Mouse (Mus musculus) midbrain, embryonic 11.5 days (tissue): ENCODE measurements around the gene Cfap97d1. TPM values are rescaled to one million over a fixed set of nuclear protein-coding genes. Genes with fewer than 3 reads are reported as not detected.

Experiments
- ATAC-seq: fragments of 200-750 bp; cut with Nextera tagmentation; 2 replicates; pipeline ENCODE4 v1.8.0; 2017; ENCODE audit warnings: moderate TSS enrichment, moderate library complexity; ENCODE audit not compliant: low FRiP score
- DNase-seq: peaks from one replicate; pipeline ENCODE4 v3.0.0; 2015; ENCODE audit warnings: low spot score; ENCODE audit errors: missing footprints
- H3K27ac ChIP-seq: fragments of 300-500 bp; sonication (generic); 2 replicates; pipeline ENCODE4 v1.5.1; 2014; ENCODE audit warnings: low read depth, low read length
- H3K27me3 ChIP-seq: fragments of 300-500 bp; sonication (generic); 2 replicates; pipeline ENCODE4 v1.6.1; 2014; ENCODE audit warnings: mild to moderate bottlenecking, low read length, moderate library complexity, mixed read lengths; ENCODE audit not compliant: control insufficient read depth, insufficient read depth
- H3K36me3 ChIP-seq: fragments of 300-500 bp; sonication (generic); 2 replicates; pipeline ENCODE4 v1.6.1; 2014; ENCODE audit warnings: mild to moderate bottlenecking, low read length, moderate library complexity, mixed read lengths; ENCODE audit not compliant: control insufficient read depth, insufficient read depth
- H3K4me1 ChIP-seq: fragments of 300-500 bp; sonication (generic); 2 replicates; pipeline ENCODE4 v1.6.1; 2014; ENCODE audit warnings: low read length; ENCODE audit not compliant: control insufficient read depth, insufficient read depth
- H3K4me2 ChIP-seq: fragments of 300-500 bp; sonication (generic); 2 replicates; pipeline ENCODE4 v1.6.1; 2014; ENCODE audit warnings: mild to moderate bottlenecking, moderate library complexity
- H3K4me3 ChIP-seq: fragments of 300-500 bp; sonication (generic); 2 replicates; pipeline ENCODE4 v1.5.1; 2014; ENCODE audit warnings: low read depth, low read length
- H3K9ac ChIP-seq: fragments of 300-500 bp; sonication (generic); 2 replicates; pipeline ENCODE4 v1.6.1; 2014; ENCODE audit warnings: low read length
- H3K9me3 ChIP-seq: fragments of 300-500 bp; sonication (generic); 2 replicates; pipeline ENCODE4 v1.6.1; 2016; ENCODE audit warnings: low read length; ENCODE audit not compliant: control insufficient read depth
- WGBS: fragments of 180-500 bp; shearing (Covaris S2); extraction: QIAGEN DNeasy Blood & Tissue Kit; methylation state at CpG from one replicate; pipeline ENCODE4 v1.1.7; 2014; 5-methylcytosine and 5-hydroxymethylcytosine counted together
- polyA plus RNA-seq: library from polyadenylated mRNA; unstranded; fragments of >200 nt; fragmentation: Nextera tagmentation; extraction: Ambion mirVana; gene quantifications from 2 replicates; pipeline ENCODE4 v1.2.1, GENCODE M21; 2014

The Cfap97d1 gene
- polyA plus RNA-seq, 1 experiment from 2014 or later = not detected

- Histone ChIP-seq H3K4me1 (peaks cover 10% of the 10 kb centered on the region), H3K36me3 (no peaks in the 10 kb centered on the region), H3K4me3 (no peak overlapping the region), H3K4me2 (no peak overlapping the region), H3K27ac (no peak overlapping the region), H3K9ac (no peak overlapping the region), H3K9me3 (no peaks in the 10 kb centered on the region), H3K27me3 (peaks cover 21% of the 10 kb centered on the region)
- 80% methylated on average over 13 of the region's 13 CpGs for WGBS
- ATAC-seq (no peak), DNase-seq (no peak)
Measured at GRCm38 (mm10) chr11:101969835-101970234, 14.2 kb upstream of the Cfap97d1 start.

DNA sequence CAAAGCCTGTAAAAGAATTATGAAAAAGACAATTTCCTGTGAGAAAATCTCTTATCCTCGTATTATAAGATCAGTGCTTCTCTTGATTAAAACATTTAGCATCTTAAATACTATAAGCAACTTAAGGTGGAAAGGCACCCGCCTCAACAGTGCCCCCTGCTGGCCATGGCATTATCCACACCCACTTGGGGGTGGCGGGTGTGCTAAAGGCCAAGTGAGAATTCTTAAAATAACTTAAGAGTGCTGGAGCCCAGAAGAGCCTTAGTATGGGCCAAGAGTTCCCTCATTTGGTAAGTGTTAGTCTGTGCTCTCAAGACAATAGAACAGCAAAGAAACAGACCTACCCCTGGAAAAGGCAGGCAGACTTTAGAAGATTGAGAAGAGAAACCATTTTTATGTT is 12.7 kb upstream of the Cfap97d1 start:
- no peak for ATAC-seq
- 43% methylated on average over 3 of the region's 3 CpGs for WGBS

GRCm38 (mm10) chr11:101972097-101972496 is 12.0 kb upstream of the Cfap97d1 start:
- no peaks in the 10 kb centered on the region for H3K27me3 ChIP-seq
- H3K4me3 ChIP-seq = no peak overlapping the region
- H3K4me2 ChIP-seq = no peak overlapping the region
- H3K4me1 ChIP-seq = peaks cover 9% of the 10 kb centered on the region
- no peak overlapping the region for H3K9ac ChIP-seq
- no peak for ATAC-seq
- WGBS = 79% methylated on average over 3 of the region's 3 CpGs
- H3K27ac ChIP-seq = no peak overlapping the region
- no peaks in the 10 kb centered on the region for H3K9me3 ChIP-seq
- DNase-seq = no peak
- H3K36me3 ChIP-seq = no peaks in the 10 kb centered on the region

More for the DNA sequence above, 12.7 kb upstream of the Cfap97d1 start:
- DNase-seq = no peak
- Histone ChIP-seq H3K9ac (no peak overlapping the region), H3K9me3 (no peaks in the 10 kb centered on the region), H3K27ac (no peak overlapping the region), H3K27me3 (peaks cover 5% of the 10 kb centered on the region), H3K4me2 (no peak overlapping the region), H3K4me3 (no peak overlapping the region), H3K36me3 (no peaks in the 10 kb centered on the region), H3K4me1 (peaks cover 10% of the 10 kb centered on the region)

DNA sequence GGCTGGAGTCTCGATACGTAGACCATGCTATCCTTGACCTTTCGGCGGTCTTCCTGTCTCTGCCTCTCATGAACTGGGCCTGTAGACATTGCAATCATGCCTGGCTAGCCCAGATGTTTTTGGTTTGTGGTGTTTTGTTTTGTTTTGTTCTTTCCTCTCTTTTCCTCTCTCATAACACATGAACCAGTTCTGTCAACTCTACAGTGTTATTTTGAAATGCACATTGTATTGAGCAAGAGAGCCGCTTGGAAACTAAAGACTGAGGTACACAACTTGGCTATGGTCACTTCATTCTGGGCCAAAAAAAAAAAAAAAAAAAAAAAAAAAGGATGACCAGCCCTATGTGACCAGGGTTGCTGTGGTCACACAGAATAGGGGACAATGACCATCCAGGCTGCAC is 11.4 kb upstream of the Cfap97d1 start:
- no peak overlapping the region for H3K27ac ChIP-seq
- no peak for ATAC-seq
- WGBS = 92% methylated on average over 5 of the region's 5 CpGs
- no peak overlapping the region for H3K4me3 ChIP-seq
- no peak overlapping the region for H3K4me2 ChIP-seq
- no peaks in the 10 kb centered on the region for H3K27me3 ChIP-seq
- peaks cover 5% of the 10 kb centered on the region for H3K4me1 ChIP-seq
- no peaks in the 10 kb centered on the region for H3K36me3 ChIP-seq
- H3K9me3 ChIP-seq = no peaks in the 10 kb centered on the region
- DNase-seq = no peak
- no peak overlapping the region for H3K9ac ChIP-seq

GRCm38 (mm10) chr11:101973496-101973895 is 10.6 kb upstream of the Cfap97d1 start:
- DNase-seq (no peak), ATAC-seq (no peak)
- WGBS = 76% methylated on average over 9 of the region's 9 CpGs
- no peak overlapping the region for H3K27ac ChIP-seq
- H3K9me3 ChIP-seq = no peaks in the 10 kb centered on the region
- no peaks in the 10 kb centered on the region for H3K27me3 ChIP-seq
- peaks cover 3% of the 10 kb centered on the region for H3K4me1 ChIP-seq
- H3K4me3 ChIP-seq = no peak overlapping the region
- H3K9ac ChIP-seq = no peak overlapping the region
- no peaks in the 10 kb centered on the region for H3K36me3 ChIP-seq
- H3K4me2 ChIP-seq = no peak overlapping the region

DNA sequence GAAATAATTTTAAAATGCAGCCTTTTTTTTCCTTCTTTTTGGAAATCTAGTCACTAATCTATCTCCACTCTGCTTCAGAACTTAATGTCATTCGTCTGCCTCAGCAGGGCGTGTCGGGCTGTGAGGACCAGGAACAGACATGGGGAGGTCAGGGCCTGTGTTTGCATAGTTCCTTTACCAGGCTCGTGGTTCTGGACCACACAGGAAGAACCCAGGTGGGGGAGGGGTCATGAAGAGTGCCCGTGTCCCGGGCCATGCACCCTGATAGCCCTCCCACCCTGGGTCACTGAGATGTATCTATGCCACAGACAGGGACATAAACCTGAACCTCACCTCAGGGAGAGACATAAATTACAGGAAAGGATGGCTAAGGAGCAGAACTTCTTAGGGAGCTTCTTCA is 9.9 kb upstream of the Cfap97d1 start:
- no peaks in the 10 kb centered on the region for H3K4me1 ChIP-seq
- no peak overlapping the region for H3K27ac ChIP-seq
- no peak for ATAC-seq
- no peak overlapping the region for H3K4me2 ChIP-seq
- no peak overlapping the region for H3K4me3 ChIP-seq
- no peaks in the 10 kb centered on the region for H3K36me3 ChIP-seq
- H3K9me3 ChIP-seq = no peaks in the 10 kb centered on the region
- H3K9ac ChIP-seq = no peak overlapping the region
- WGBS = 58% methylated on average over 6 of the region's 6 CpGs
- no peak for DNase-seq
- H3K27me3 ChIP-seq = no peaks in the 10 kb centered on the region

- H3K36me3 ChIP-seq = no peaks in the 10 kb centered on the region
- H3K4me2 ChIP-seq = no peak overlapping the region
- no peak overlapping the region for H3K27ac ChIP-seq
- H3K9ac ChIP-seq = no peak overlapping the region
- no peak for DNase-seq
- H3K27me3 ChIP-seq = no peaks in the 10 kb centered on the region
- WGBS = 56% methylated on average over 9 of the region's 9 CpGs
- H3K4me3 ChIP-seq = no peak overlapping the region
- no peaks in the 10 kb centered on the region for H3K4me1 ChIP-seq
- no peaks in the 10 kb centered on the region for H3K9me3 ChIP-seq
- no peak for ATAC-seq
Measured at GRCm38 (mm10) chr11:101974923-101975322, 9.2 kb upstream of the Cfap97d1 start.

DNA sequence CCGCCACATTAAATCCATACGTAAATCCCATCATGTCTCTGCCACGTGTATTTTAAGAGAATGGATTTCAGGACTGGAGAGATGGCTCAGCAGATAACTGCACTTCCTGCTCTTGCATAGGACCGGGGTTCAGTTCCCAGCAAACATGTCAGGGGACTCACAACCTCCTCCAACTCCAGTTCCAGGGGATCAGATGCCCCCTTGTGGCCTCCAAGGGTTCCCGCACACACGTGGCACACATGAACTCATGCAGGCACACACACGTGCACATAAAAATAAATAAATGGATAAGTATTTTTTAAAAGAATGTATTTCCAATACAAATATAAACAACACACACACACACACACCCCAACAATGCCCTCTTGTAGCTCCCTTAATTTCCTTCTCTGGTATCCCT is 7.1 kb upstream of the Cfap97d1 start:
- Histone ChIP-seq H3K36me3 (no peaks in the 10 kb centered on the region), H3K4me1 (no peaks in the 10 kb centered on the region), H3K4me2 (no peak overlapping the region), H3K27me3 (no peaks in the 10 kb centered on the region), H3K9me3 (no peaks in the 10 kb centered on the region), H3K27ac (no peak overlapping the region), H3K9ac (no peak overlapping the region), H3K4me3 (no peak overlapping the region)
- no peak for DNase-seq
- 95% methylated on average over 7 of the region's 7 CpGs for WGBS
- ATAC-seq = no peak

DNA sequence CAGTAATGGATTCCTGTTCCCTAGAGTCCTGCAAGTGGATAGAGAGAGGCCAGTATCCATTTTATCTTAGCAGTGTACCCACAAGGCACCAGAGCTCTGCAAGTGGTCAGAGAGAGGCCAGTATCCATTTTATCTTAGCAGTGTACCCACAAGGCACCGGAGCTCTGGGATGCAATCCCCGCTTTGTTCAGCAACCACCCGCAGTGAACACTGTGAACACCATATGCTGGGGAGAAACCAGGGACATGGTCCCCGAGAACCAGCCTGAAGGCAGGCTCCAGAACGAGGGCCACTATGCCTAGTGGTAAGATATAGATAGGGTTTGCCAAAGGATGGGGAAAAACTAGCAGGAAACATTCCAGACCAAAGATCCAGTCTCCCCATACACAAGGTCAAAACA is 4.9 kb upstream of the Cfap97d1 start:
- no peak for ATAC-seq
- Histone ChIP-seq H3K9me3 (no peaks in the 10 kb centered on the region), H3K27ac (no peak overlapping the region), H3K9ac (no peak overlapping the region), H3K27me3 (no peaks in the 10 kb centered on the region), H3K4me1 (no peaks in the 10 kb centered on the region), H3K36me3 (no peaks in the 10 kb centered on the region), H3K4me3 (no peak overlapping the region), H3K4me2 (no peak overlapping the region)
- 91% methylated on average over 5 of the region's 5 CpGs for WGBS
- DNase-seq = no peak
